Mouse (Mus musculus): ENCODE results near the gene Ophn1. TPM values are rescaled to one million over a fixed set of nuclear protein-coding genes. Genes with fewer than 3 reads are reported as not detected.
A peak's percentile ranks its signal among the peaks of the same experiment; 100 is the strongest.

The Ophn1 gene
- polyA plus RNA-seq, 1 experiment from 2014 or later, result 11.0 TPM

GRCm38 (mm10) chrX:98751279-98751817, 139.5 kb downstream of the Ophn1 start:
- DNase-seq (ENCODE audit: low spot score), result no peak
- Histone ChIP-seq H3K9ac (ENCODE audit: low read length) (no peak overlapping the region), H3K36me3 (ENCODE audit: control insufficient read depth, insufficient read depth, low read length) (no peaks in the 10 kb centered on the region), H3K4me3 (ENCODE audit: low read depth, low read length) (no peak overlapping the region), H3K27ac (ENCODE audit: low read depth) (no peak overlapping the region), H3K4me2 (ENCODE audit: low read length) (no peak overlapping the region), H3K27me3 (replicated peaks; ENCODE audit: control insufficient read depth, insufficient read depth, low read length) (no peaks in the 10 kb centered on the region), H3K4me1 (replicated peaks; ENCODE audit: control insufficient read depth, insufficient read depth, low read length) (no peaks in the 10 kb centered on the region), H3K9me3 (ENCODE audit: control insufficient read depth, low read length) (no peaks in the 10 kb centered on the region)
- 60% methylated on average over 1 of the region's 1 CpGs for WGBS
- ATAC-seq (replicated peaks; ENCODE audit: low FRiP score, low TSS enrichment, low read depth), result no peak

GRCm38 (mm10) chrX:98736758-98737157, 154.1 kb downstream of the Ophn1 start:
- DNase-seq (ENCODE audit: low spot score) (no peak), ATAC-seq (replicated peaks; ENCODE audit: low FRiP score, low TSS enrichment, low read depth) (no peak)

GRCm38 (mm10) chrX:98722991-98723390, 167.8 kb downstream of the Ophn1 start:
- no peaks in the 10 kb centered on the region for H3K9me3 ChIP-seq (ENCODE audit: control insufficient read depth, low read length)
- no peak overlapping the region for H3K27ac ChIP-seq (ENCODE audit: low read depth)
- 49% methylated on average over 10 of the region's 10 CpGs for WGBS
- H3K4me1 ChIP-seq (replicated peaks; ENCODE audit: control insufficient read depth, insufficient read depth, low read length), result no peaks in the 10 kb centered on the region
- no peaks in the 10 kb centered on the region for H3K36me3 ChIP-seq (ENCODE audit: control insufficient read depth, insufficient read depth, low read length)
- H3K9ac ChIP-seq (ENCODE audit: low read length), result no peak overlapping the region
- ATAC-seq (replicated peaks; ENCODE audit: low FRiP score, low TSS enrichment, low read depth) (no peak), DNase-seq (ENCODE audit: low spot score) (no peak)
- no peaks in the 10 kb centered on the region for H3K27me3 ChIP-seq (replicated peaks; ENCODE audit: control insufficient read depth, insufficient read depth, low read length)
- no peak overlapping the region for H3K4me3 ChIP-seq (ENCODE audit: low read depth, low read length)
- H3K4me2 ChIP-seq (ENCODE audit: low read length), result no peak overlapping the region

More at GRCm38 (mm10) chrX:98736758-98737157, 154.1 kb downstream of the Ophn1 start:
- WGBS, result 69% methylated on average over 5 of the region's 5 CpGs
- no peaks in the 10 kb centered on the region for H3K4me1 ChIP-seq (replicated peaks; ENCODE audit: control insufficient read depth, insufficient read depth, low read length)
- no peak overlapping the region for H3K4me2 ChIP-seq (ENCODE audit: low read length)
- no peaks in the 10 kb centered on the region for H3K9me3 ChIP-seq (ENCODE audit: control insufficient read depth, low read length)
- no peak overlapping the region for H3K27ac ChIP-seq (ENCODE audit: low read depth)
- no peak overlapping the region for H3K9ac ChIP-seq (ENCODE audit: low read length)
- H3K36me3 ChIP-seq (ENCODE audit: control insufficient read depth, insufficient read depth, low read length), result no peaks in the 10 kb centered on the region
- H3K4me3 ChIP-seq (ENCODE audit: low read depth, low read length), result no peak overlapping the region
- H3K27me3 ChIP-seq (replicated peaks; ENCODE audit: control insufficient read depth, insufficient read depth, low read length), result no peaks in the 10 kb centered on the region

GRCm38 (mm10) chrX:98707766-98708165, 183.1 kb downstream of the Ophn1 start:
- Histone ChIP-seq H3K27me3 (replicated peaks; ENCODE audit: control insufficient read depth, insufficient read depth, low read length) (no peaks in the 10 kb centered on the region), H3K4me1 (replicated peaks; ENCODE audit: control insufficient read depth, insufficient read depth, low read length) (no peaks in the 10 kb centered on the region), H3K9ac (ENCODE audit: low read length) (no peak overlapping the region), H3K27ac (ENCODE audit: low read depth) (no peak overlapping the region), H3K9me3 (ENCODE audit: control insufficient read depth, low read length) (no peaks in the 10 kb centered on the region), H3K4me3 (ENCODE audit: low read depth, low read length) (no peak overlapping the region), H3K36me3 (ENCODE audit: control insufficient read depth, insufficient read depth, low read length) (no peaks in the 10 kb centered on the region), H3K4me2 (ENCODE audit: low read length) (no peak overlapping the region)
- no peak for DNase-seq (ENCODE audit: low spot score)
- no peak for ATAC-seq (replicated peaks; ENCODE audit: low FRiP score, low TSS enrichment, low read depth)

GRCm38 (mm10) chrX:98701635-98702034, 189.2 kb downstream of the Ophn1 start:
- H3K9me3 ChIP-seq (ENCODE audit: control insufficient read depth, low read length), result no peaks in the 10 kb centered on the region
- 14% methylated on average over 4 of the region's 4 CpGs for WGBS
- no peak for ATAC-seq (replicated peaks; ENCODE audit: low FRiP score, low TSS enrichment, low read depth)

GRCm38 (mm10) chrX:98682603-98683002, 208.2 kb downstream of the Ophn1 start:
- Histone ChIP-seq H3K27me3 (replicated peaks; ENCODE audit: control insufficient read depth, insufficient read depth, low read length) (no peaks in the 10 kb centered on the region), H3K4me1 (replicated peaks; ENCODE audit: control insufficient read depth, insufficient read depth, low read length) (no peaks in the 10 kb centered on the region), H3K4me3 (ENCODE audit: low read depth, low read length) (no peak overlapping the region), H3K9me3 (ENCODE audit: control insufficient read depth, low read length) (no peaks in the 10 kb centered on the region), H3K4me2 (ENCODE audit: low read length) (no peak overlapping the region), H3K9ac (ENCODE audit: low read length) (no peak overlapping the region), H3K27ac (ENCODE audit: low read depth) (no peak overlapping the region), H3K36me3 (ENCODE audit: control insufficient read depth, insufficient read depth, low read length) (no peaks in the 10 kb centered on the region)
- ATAC-seq (replicated peaks; ENCODE audit: low FRiP score, low TSS enrichment, low read depth), result no peak
- DNase-seq (ENCODE audit: low spot score), result no peak

More at GRCm38 (mm10) chrX:98701635-98702034, 189.2 kb downstream of the Ophn1 start:
- Histone ChIP-seq H3K4me3 (ENCODE audit: low read depth, low read length) (no peak overlapping the region), H3K4me2 (ENCODE audit: low read length) (no peak overlapping the region), H3K4me1 (replicated peaks; ENCODE audit: control insufficient read depth, insufficient read depth, low read length) (no peaks in the 10 kb centered on the region), H3K27ac (ENCODE audit: low read depth) (no peak overlapping the region), H3K9ac (ENCODE audit: low read length) (no peak overlapping the region), H3K27me3 (replicated peaks; ENCODE audit: control insufficient read depth, insufficient read depth, low read length) (no peaks in the 10 kb centered on the region), H3K36me3 (ENCODE audit: control insufficient read depth, insufficient read depth, low read length) (no peaks in the 10 kb centered on the region)
- peak; percentile 53 for DNase-seq (ENCODE audit: low spot score)

GRCm38 (mm10) chrX:98681281-98681680, 209.5 kb downstream of the Ophn1 start:
- Histone ChIP-seq H3K27me3 (replicated peaks; ENCODE audit: control insufficient read depth, insufficient read depth, low read length) (no peaks in the 10 kb centered on the region), H3K9me3 (ENCODE audit: control insufficient read depth, low read length) (no peaks in the 10 kb centered on the region), H3K4me2 (ENCODE audit: low read length) (no peak overlapping the region), H3K9ac (ENCODE audit: low read length) (no peak overlapping the region), H3K4me1 (replicated peaks; ENCODE audit: control insufficient read depth, insufficient read depth, low read length) (no peaks in the 10 kb centered on the region), H3K4me3 (ENCODE audit: low read depth, low read length) (no peak overlapping the region), H3K36me3 (ENCODE audit: control insufficient read depth, insufficient read depth, low read length) (no peaks in the 10 kb centered on the region), H3K27ac (ENCODE audit: low read depth) (no peak overlapping the region)
- 73% methylated on average over 2 of the region's 2 CpGs for WGBS
- no peak for DNase-seq (ENCODE audit: low spot score)
- ATAC-seq (replicated peaks; ENCODE audit: low FRiP score, low TSS enrichment, low read depth), result no peak

GRCm38 (mm10) chrX:98670988-98671387, 219.8 kb downstream of the Ophn1 start:
- H3K27me3 ChIP-seq (replicated peaks; ENCODE audit: control insufficient read depth, insufficient read depth, low read length), result no peaks in the 10 kb centered on the region
- no peak overlapping the region for H3K9ac ChIP-seq (ENCODE audit: low read length)
- no peak overlapping the region for H3K4me2 ChIP-seq (ENCODE audit: low read length)
- H3K9me3 ChIP-seq (ENCODE audit: control insufficient read depth, low read length), result no peaks in the 10 kb centered on the region
- DNase-seq (ENCODE audit: low spot score) (no peak), ATAC-seq (replicated peaks; ENCODE audit: low FRiP score, low TSS enrichment, low read depth) (no peak)
- no peaks in the 10 kb centered on the region for H3K36me3 ChIP-seq (ENCODE audit: control insufficient read depth, insufficient read depth, low read length)
- H3K4me1 ChIP-seq (replicated peaks; ENCODE audit: control insufficient read depth, insufficient read depth, low read length), result no peaks in the 10 kb centered on the region
- H3K27ac ChIP-seq (ENCODE audit: low read depth), result no peak overlapping the region
- H3K4me3 ChIP-seq (ENCODE audit: low read depth, low read length), result no peak overlapping the region

- Histone ChIP-seq H3K36me3 (ENCODE audit: control insufficient read depth, insufficient read depth, low read length) (no peaks in the 10 kb centered on the region), H3K4me3 (ENCODE audit: low read depth, low read length) (no peak overlapping the region), H3K9me3 (ENCODE audit: control insufficient read depth, low read length) (no peaks in the 10 kb centered on the region), H3K4me1 (replicated peaks; ENCODE audit: control insufficient read depth, insufficient read depth, low read length) (no peaks in the 10 kb centered on the region), H3K4me2 (ENCODE audit: low read length) (no peak overlapping the region), H3K27ac (ENCODE audit: low read depth) (no peak overlapping the region), H3K9ac (ENCODE audit: low read length) (no peak overlapping the region), H3K27me3 (replicated peaks; ENCODE audit: control insufficient read depth, insufficient read depth, low read length) (no peaks in the 10 kb centered on the region)
- ATAC-seq (replicated peaks; ENCODE audit: low FRiP score, low TSS enrichment, low read depth), result no peak
- no peak for DNase-seq (ENCODE audit: low spot score)
Observed at GRCm38 (mm10) chrX:98651431-98651830, 239.4 kb downstream of the Ophn1 start.
